Mouse (Mus musculus): Measurements from ENCODE around the gene Shank3.

Gene Shank3
- long read RNA-seq, experiment 1, partial matches to known transcripts: 0 of 2 reads
- long read RNA-seq, experiment 1, other reads (novel, unspliced or antisense): 2 of 2 reads
- long read RNA-seq, experiment 2, partial matches to known transcripts: 0 of 1 reads
- long read RNA-seq, experiment 2, other reads (novel, unspliced or antisense): 1 of 1 reads

- intact Hi-C loops (cut with DNase I): no loop called here
Measured at GRCm38 (mm10) chr15:89498961-89499688, at the start of gene Shank3. TSS of gene Shank3 (plus strand) at chr15:89499623.

- intact Hi-C loops (cut with DNase I): no loop called here
Measured at GRCm38 (mm10) chr15:89452906-89453864, 46.2 kb upstream of the Shank3 start.

- intact Hi-C loops (cut with DNase I): no loop called here
Measured at GRCm38 (mm10) chr15:89453865-89454478, 45.5 kb upstream of the Shank3 start, which contains the start of gene Mapk8ip2. TSS of gene Mapk8ip2 (plus strand) at chr15:89453913.

GRCm38 (mm10) chr15:89454857-89455256, 44.6 kb upstream of the Shank3 start:
- intact Hi-C loops (cut with DNase I): no loop called here

DNA sequence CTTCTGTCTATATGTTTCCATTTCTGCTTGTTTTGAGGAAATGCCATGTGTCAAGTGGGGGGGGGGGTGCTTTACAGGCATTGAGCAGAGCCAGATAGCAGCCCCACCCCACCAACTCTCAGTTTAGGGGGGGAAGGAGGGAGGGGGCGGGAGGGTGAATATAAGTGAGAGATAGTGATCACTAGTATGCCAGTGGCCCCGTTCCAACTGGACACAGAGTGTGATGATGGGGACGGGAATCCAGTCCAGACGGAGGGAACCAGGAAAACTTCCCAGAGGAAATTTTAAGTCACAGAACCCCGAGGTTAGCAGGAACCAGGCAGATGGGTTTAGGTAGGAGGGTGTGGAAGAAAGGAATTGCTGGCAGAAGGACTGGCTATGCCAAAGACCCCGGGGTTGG, 43.8 kb upstream of the Shank3 start:
- intact Hi-C loops (cut with DNase I): no loop called here

DNA sequence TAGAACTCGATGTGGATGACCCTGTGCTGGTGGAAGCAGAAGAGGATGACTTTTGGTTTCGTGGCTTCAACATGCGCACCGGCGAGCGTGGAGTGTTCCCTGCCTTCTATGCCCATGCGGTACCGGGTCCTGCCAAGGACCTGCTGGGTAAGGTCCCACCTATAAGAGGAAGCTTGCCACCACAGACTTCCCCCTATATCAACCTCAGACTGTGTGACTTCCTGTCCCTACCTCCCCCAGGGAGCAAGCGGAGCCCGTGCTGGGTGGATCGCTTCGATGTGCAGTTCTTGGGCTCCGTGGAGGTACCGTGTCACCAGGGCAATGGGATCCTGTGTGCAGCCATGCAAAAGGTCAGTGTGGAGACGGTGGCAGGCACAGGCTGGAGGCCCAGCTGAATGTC, 40.5 kb upstream of the Shank3 start:
- intact Hi-C loops (cut with DNase I): no loop called here

DNA sequence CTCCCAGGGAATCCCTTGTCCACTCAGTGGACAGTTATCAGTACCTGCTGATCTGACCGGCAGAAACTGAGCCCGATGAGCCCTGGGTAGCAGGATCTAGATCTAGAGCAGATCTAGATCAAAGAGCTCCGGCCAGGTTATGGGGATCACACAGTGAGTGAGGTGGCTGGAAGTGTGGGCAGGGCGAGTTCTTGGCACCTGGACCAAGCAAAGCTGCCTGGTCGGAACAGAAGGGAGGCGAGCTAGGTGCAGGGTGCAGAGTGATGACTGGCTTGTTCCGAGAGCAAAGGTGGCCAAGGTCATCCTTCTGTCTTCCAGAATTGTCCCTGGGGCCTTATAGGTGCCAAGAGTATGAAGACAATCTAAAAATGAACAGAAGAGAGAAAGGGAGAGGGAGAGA, 39.6 kb upstream of the Shank3 start:
- intact Hi-C loops (cut with DNase I): loop anchor here (5.0 kb wide), 1 partner anchor 72 kb away; no protein-coding TSS in a partner anchor

DNA sequence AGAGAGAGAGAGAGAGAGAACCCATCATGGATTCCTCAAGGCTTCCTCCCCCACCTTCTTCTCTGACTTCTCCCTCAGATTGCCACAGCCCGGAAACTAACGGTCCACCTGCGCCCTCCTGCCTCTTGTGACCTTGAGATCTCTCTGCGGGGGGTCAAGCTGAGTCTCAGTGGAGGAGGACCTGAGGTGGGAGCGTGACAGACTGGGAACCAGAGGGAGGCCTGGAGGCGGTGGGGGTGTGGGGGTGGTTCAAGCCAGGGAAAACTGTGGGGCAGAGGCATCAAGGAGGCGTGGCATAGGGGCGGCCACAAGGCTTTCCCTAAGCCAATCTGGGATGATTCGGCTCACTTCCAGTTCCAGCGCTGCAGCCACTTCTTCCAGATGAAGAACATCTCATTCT, 39.1 kb upstream of the Shank3 start:
- intact Hi-C loops (cut with DNase I): loop anchor here (5.0 kb wide), 1 partner anchor 72 kb away; no protein-coding TSS in a partner anchor

- intact Hi-C loops (cut with DNase I): loop anchor here (5.0 kb wide), 1 partner anchor 71 kb away; no protein-coding TSS in a partner anchor
Measured at GRCm38 (mm10) chr15:89461321-89461720, 38.1 kb upstream of the Shank3 start.

DNA sequence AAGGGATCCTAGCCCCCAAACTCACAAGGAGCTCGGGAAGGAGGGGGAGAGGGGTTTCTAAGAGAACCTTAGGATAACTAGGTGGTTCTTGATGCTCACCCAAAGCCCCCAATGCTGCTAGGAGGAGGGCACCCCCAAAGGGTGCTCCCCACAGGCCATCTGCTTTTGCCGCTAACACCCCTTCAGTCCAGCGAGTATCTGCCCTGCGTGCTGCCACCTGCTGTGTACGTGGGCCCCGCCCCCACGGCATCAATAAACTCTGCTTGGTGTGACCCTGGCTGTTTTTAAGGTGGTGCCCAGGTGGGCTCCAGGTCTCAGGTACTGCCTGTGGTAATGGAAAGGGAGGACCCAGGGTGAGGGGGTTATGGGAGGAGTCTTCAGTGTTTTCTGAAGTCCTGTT, 37.2 kb upstream of the Shank3 start:
- intact Hi-C loops (cut with DNase I): loop anchor here (5.0 kb wide), 1 partner anchor 70 kb away; no protein-coding TSS in a partner anchor

- intact Hi-C loops (cut with DNase I): loop anchor here (5.0 kb wide), 1 partner anchor 69 kb away; no protein-coding TSS in a partner anchor
Measured at GRCm38 (mm10) chr15:89463334-89464235, 35.8 kb upstream of the Shank3 start.

DNA sequence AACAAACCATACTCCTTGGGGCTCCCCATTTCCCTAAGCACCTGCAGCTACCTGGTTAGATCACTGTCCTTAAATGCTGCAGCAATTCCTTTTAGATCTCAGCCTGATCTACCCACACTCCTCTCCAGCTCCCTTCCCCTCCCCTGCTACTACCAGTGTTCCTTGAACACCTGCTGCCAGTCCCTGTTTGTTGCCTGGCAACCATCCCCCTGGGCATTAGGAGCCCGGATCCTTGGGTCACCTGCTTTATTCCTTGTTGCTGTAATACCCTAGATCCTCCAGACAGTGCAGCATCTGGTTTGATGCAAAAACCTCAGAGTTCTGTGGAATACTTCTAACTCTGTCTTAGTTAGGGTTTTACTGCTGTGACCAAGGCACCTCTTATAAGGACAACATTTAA, 34.4 kb upstream of the Shank3 start:
- intact Hi-C loops (cut with DNase I): no loop called here

DNA sequence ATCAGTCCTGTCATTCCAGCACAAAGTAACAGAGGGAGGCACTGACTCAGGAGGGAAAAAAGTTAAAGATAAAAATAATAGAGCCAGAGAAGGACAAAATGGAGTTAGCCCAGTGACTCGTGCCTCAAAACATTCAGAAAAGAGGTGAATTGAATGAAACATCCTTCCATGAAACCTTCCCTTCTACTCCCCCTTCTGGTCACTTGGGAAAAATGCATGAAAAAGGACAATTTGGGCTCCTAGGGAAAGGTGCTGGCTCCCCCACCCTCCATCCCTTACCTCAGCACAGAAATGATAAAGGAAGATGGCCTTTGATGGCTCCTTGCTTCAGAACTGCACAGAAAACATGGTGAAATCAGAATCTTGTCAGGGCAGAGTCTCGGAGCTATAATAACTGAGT, 30.8 kb upstream of the Shank3 start:
- intact Hi-C loops (cut with DNase I): no loop called here

DNA sequence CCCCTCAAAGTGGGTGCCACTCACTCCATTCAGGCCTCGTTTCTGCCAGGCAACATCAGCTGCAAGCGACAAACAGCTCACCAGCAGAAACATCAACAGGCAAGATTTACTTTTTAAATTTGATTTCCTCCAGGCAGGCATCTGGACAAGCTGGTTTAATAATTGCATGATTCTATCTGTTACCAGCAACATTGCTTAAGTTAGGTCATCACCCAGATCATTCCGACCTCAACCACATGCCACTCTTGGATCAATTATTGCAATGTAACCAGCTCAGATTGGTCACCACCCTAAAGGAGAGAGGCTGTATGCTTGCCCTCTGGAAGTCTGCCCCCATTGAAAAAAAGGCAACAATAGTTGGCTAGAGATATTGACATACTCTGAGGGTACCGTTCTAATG, 27.9 kb upstream of the Shank3 start:
- intact Hi-C loops (cut with DNase I): no loop called here

DNA sequence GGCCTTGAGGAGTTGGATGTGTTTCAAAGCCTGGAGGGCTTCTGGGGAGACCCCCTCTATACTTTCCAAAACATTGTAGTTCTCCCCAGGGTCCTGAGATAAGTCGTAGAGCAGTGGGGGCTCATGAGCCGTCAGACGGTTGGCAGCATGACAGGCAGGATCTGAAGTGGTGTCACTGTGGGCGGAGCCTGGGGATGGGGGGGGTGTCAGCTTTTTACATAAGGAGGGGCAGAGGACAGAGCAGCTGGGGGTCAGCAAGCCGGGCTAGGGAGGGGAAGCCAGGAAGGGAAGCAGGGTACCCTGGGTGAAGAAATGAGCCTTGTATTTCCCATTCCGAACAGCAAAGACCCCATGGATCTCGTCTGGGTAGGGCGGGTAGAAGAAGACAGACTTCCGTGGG, 26.1 kb upstream of the Shank3 start:
- intact Hi-C loops (cut with DNase I): no loop called here

GRCm38 (mm10) chr15:89473921-89474320, 25.5 kb upstream of the Shank3 start:
- intact Hi-C loops (cut with DNase I): no loop called here

DNA sequence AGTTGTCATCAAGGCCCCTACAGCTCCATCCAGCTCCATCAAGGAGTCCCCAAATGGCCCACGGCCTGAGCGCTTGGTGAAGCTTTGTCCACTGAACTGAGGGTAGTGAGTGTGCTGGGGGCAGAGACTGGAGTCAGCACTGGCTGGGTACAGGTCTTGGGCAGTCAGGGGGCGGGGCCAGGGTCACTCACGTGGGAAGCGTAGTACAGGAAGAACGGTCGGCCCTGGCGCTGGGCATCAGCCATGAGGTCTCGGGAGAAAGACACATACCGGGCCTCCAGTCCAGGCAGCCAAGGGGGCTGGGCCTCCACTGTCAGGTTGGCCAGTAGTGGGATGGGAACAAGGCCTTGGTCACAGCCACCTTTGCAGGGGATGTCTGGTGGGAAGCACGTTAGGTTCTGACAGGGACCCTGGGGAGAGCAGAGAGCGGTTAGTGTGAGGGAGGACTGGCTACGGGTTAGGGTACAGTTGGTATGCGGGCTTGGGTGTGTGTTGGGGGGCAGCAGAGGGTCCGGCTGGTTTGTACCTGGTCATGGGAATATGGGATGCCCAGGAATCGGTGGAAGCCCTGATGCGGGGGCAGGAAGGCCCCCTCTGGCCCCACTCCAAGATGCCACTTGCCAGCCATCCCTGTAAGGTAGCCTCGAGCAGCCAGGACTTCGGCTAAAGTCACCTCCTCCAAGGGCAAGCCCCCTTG, 24.7 kb upstream of the Shank3 start:
- intact Hi-C loops (cut with DNase I): no loop called here

- intact Hi-C loops (cut with DNase I): no loop called here
Measured at GRCm38 (mm10) chr15:89475293-89475600, 24.2 kb upstream of the Shank3 start.

- intact Hi-C loops (cut with DNase I): no loop called here
Measured at GRCm38 (mm10) chr15:89475611-89476474, 23.6 kb upstream of the Shank3 start.
